Mouse (Mus musculus) lung, postnatal 4 days (tissue): ENCODE results near the gene Pgm3.
A peak's percentile ranks its signal among the peaks of the same experiment; 100 is the strongest.
"Not testable (repeated sequence)": the region's sequence is repeated elsewhere in the genome, so short reads cannot be mapped to it uniquely, and the experiment has no call there.

ENCODE experiments used
- DNase-seq, 2 experiments: peaks; one replicate each; pipeline ENCODE4 v3.0.0; 2021

Gene Pgm3

GRCm38 (mm10) chr9:86571540-86572135, at the start of gene Pgm3, which contains the start of gene Rwdd2a:
Pgm3 (minus strand) TSS chr9:86571842.
Rwdd2a (plus strand) TSS chr9:86571991.
- peak; percentile 97 to 98 for DNase-seq

GRCm38 (mm10) chr9:86619341-86620139, 47.9 kb upstream of the Pgm3 start:
- DNase-seq: no peak

DNA sequence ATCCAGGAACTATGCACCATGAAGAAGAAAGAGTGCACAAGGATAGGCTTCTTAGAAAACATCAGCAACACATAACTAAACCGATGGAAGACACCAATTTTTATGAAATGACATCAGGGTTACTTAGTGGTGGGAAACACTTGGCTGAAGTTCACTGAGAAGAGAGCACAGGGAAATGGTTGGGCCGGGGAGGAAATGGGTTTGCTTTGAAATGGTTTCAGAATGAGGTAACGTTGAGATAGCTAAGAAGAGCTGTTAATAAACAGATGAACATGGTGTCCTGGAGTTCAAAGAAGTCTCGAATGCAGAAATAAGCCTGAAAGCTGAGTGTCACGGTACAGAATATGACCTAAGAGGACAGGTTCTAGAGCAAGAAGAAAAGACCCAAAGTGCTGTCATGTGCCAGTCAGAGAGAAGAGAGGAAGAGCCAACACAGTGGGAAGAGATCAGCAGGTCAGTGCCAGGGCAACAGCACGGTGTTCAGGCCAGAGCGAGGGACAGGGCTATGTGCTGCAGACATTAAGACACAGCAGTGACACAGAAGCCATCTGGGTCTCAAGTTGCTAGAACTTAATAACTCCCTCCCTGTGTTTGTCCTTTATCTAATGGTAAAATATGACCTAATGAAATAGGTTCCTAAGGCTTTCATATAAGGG, 46.3 kb upstream of the Pgm3 start:
- DNase-seq: peak in 1 of 2 experiments; percentile 24

GRCm38 (mm10) chr9:86615765-86616164, 44.1 kb upstream of the Pgm3 start:
- DNase-seq: no peak

GRCm38 (mm10) chr9:86612091-86612490, 40.4 kb upstream of the Pgm3 start:
- DNase-seq: no peak

GRCm38 (mm10) chr9:86605776-86606175, 34.1 kb upstream of the Pgm3 start:
- peak; percentile 34 to 66 for DNase-seq

- no peak for DNase-seq
Observed at GRCm38 (mm10) chr9:86599723-86600303, 28.2 kb upstream of the Pgm3 start.

DNA sequence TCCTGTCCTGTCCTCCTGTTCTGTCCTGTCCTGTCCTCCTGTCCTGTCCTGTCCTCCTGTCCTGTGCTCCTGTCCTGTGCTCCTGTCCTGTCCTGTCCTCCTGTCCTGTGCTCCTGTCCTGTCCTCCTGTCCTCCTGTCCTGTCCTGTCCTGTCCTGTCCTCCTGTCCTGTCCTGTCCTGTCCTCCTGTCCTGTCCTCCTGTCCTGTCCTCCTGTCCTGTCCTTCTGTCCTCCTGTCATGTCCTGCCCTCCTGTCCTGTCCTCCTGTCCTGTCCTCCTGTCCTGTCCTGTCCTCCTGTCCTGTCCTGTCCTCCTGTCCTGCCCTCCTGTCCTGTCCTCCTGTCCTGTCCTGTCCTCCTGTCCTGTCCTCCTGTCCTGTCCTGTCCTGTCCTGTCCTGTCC, 25.3 kb upstream of the Pgm3 start:
- DNase-seq: not testable (repeated sequence)

DNA sequence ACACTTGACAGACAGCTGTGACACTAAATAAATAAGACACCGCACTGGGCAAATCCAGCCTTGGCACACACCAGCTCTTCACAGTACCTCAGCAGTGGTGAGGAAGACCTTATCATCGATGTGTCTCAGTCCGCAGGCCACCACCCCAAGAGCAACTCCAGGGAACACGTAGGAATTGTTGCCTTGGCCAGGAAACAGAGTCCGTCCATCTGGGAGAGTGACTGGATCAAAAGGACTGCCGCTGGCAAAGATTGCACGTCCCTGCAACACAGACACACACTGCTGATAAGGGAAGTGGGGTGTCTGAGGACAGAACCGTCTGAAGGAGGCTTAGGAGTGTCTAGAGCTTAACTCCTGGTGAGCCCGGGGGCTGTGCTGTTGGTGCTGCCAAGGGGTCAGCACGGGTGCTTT, 22.7 kb upstream of the Pgm3 start:
- peak in 1 of 2 experiments; percentile 52 for DNase-seq

GRCm38 (mm10) chr9:86592676-86593668, 21.3 kb upstream of the Pgm3 start:
- no peak for DNase-seq

- no peak for DNase-seq
Observed at GRCm38 (mm10) chr9:86587019-86587795, 15.6 kb upstream of the Pgm3 start.

DNA sequence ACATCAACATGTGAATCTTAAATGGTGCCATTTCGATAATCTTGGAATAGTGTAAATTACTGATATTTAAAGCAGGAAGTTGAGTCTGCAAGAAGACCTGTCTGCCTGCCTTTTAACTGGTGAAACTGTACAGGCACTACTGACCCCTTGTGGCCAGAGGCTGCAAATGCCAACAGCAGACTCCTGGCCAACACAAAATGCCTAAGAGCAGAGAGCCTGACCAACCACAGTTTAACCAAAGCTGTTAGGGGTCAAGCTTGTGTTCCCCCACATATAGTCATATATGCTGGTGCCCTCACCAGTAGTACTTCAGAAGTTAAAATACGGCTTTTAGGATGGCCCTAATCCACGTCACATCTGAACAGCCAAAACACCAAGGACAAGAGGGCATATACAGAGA, 12.1 kb upstream of the Pgm3 start:
- DNase-seq: peak; percentile 63 to 78

GRCm38 (mm10) chr9:86579657-86580056, 8.0 kb upstream of the Pgm3 start:
- no peak for DNase-seq

- no peak for DNase-seq
Observed at GRCm38 (mm10) chr9:86575178-86575577, 3.5 kb upstream of the Pgm3 start.

GRCm38 (mm10) chr9:86573616-86574303, 2.1 kb upstream of the Pgm3 start:
- DNase-seq: no peak

GRCm38 (mm10) chr9:86572636-86573291, 1.1 kb upstream of the Pgm3 start:
- DNase-seq: peak; percentile 77 to 86

GRCm38 (mm10) chr9:86572196-86572595, 554 bp upstream of the Pgm3 start:
- DNase-seq: no peak

- DNase-seq: no peak
Observed at GRCm38 (mm10) chr9:86570946-86571345, 696 bp downstream of the Pgm3 start.

DNA sequence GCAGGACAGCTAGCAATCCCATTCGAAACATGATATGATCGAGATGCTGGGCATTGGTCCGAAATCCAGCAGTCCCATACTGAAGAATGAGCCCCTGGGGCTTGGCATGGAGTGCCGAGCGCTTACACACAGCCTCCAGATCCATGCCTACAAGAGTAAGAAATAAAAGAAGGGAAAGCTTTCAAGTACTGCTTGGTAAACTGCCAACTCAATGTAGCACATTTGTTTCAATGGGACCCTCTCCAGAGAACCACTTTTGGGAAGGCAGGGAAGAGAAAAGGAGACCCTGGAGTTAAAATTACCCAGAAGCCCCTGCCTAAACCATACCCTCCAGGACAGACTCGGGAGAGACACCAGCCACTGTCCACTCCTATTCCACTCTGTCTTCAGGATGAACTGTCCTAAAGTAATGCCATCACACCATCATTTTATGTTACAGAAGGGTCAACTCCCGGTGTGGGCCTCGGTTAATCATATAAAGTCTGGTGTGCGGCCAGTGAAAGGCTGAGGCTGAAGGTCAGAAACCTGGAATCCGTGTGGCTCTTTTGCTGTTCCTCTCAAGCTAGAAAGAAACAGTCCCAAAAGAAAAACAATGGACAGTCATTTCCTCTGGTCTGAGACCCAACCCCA, 1.3 kb downstream of the Pgm3 start:
- no peak for DNase-seq
